Mouse (Mus musculus) splenic B cell, adult 2 months (primary cell): ENCODE results near the gene Cox4i1.
A peak's percentile ranks its signal among the peaks of the same experiment; 100 is the strongest.

Experiments
- DNase-seq: peaks from one replicate; pipeline ENCODE4 v3.0.0-alpha.2; 2011; ENCODE audit warnings: low read depth, low spot score
- H3K27me3 ChIP-seq: 2 replicates; pipeline ENCODE4 v1.6.1; 2012; ENCODE audit warnings: mild to moderate bottlenecking, low read length, moderate library complexity, mixed read lengths; ENCODE audit not compliant: control insufficient read depth, poor library complexity, insufficient read depth, severe bottlenecking
- H3K36me3 ChIP-seq: 2 replicates; pipeline ENCODE4 v1.6.1; 2012; ENCODE audit warnings: mild to moderate bottlenecking, low read length, moderate library complexity, mixed read lengths; ENCODE audit not compliant: control insufficient read depth, poor library complexity, insufficient read depth, severe bottlenecking

The Cox4i1 gene

GRCm38 (mm10) chr8:120641245-120641644 lies 26.8 kb upstream of the Cox4i1 start:
- Histone ChIP-seq H3K36me3 (no peaks in the 10 kb centered on the region), H3K27me3 (no peaks in the 10 kb centered on the region)
- DNase-seq, result no peak

GRCm38 (mm10) chr8:120642031-120642662 lies 25.9 kb upstream of the Cox4i1 start:
- DNase-seq, result peak; percentile 30
- H3K36me3 ChIP-seq, result no peaks in the 10 kb centered on the region
- H3K27me3 ChIP-seq, result no peaks in the 10 kb centered on the region

DNA sequence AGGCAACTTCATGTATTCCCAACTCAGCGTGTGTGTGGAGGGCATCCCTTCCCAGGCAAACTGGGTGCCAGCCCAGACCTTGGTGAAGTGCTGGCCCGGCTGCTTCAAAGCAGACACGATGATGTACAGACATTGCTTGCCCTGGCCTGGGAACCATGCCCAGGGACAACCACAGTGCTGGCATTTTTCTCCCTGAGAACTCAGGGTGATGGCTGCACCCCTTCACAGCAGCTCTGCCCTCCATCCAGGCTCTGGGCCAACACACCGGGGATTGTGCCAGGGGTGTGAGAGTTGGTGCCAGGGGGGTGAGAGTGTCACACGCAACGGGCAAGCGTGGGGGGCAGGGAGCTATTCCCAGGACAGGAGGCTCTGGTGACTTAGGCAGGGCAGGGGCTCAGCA lies 23.4 kb upstream of the Cox4i1 start:
- no peaks in the 10 kb centered on the region for H3K36me3 ChIP-seq
- no peak for DNase-seq
- no peaks in the 10 kb centered on the region for H3K27me3 ChIP-seq

GRCm38 (mm10) chr8:120647532-120647931 lies 20.5 kb upstream of the Cox4i1 start, which contains the start of gene 1190005I06Rik:
Gene 1190005I06Rik (minus strand): TSS chr8:120647632.
- Histone ChIP-seq H3K36me3 (no peaks in the 10 kb centered on the region), H3K27me3 (no peaks in the 10 kb centered on the region)
- no peak for DNase-seq

DNA sequence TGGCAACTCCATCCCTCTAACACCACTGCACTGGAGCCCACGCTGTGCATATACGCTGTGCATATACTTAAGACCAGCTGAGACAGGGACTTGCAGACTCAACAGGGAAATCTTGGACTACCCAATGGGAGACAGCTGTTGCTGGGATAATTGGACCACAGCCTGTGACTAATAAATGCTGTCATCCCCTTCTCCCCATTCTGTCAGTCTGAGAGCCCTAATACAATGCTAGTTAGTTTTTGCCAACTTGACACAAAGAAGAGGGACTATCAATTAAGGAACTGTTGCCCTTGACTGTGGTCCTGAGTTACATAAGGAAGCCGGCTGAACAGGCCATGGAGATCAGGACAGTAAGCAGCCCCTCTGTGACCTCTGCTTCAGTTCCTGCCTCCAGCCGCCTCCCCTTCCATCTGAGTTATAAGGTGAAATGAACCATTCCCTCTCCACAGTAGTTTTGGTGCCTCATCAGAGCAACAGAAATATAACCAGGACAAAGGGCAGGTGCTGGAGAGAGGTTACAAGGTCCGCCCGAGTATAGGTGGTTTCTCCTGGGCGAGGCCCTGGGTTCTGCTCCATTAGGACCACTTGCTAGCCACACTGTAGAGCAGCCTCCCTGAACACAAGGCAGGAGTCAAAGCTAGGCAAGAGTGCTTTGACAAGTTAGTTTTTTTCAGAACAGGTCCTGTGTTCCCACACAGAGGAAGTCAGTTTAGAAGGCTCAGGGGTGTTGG lies 11.5 kb upstream of the Cox4i1 start:
- H3K36me3 ChIP-seq, result peaks cover 12% of the 10 kb centered on the region
- DNase-seq, result no peak
- no peaks in the 10 kb centered on the region for H3K27me3 ChIP-seq

DNA sequence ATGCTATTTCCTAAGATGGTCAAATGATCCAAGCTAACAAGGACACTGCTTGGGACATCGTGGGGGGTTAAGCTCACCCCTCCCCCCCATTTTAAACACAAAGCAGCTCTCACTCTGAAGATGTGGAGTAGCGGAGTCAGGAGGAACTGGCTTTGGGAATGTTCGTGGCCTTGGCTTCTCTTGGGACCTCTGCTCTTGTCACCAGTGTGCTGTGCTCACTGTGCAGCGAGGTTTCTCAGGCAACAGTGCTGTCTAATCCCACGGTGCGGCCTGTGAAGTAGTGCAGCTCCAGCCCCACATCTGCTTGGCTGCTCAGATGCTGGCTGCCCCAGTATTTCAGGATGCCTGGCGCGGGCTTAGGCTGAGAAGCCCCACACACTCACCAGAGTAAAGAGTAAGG lies 10.6 kb upstream of the Cox4i1 start:
- Histone ChIP-seq H3K36me3 (peaks cover 12% of the 10 kb centered on the region), H3K27me3 (no peaks in the 10 kb centered on the region)
- DNase-seq, result no peak

DNA sequence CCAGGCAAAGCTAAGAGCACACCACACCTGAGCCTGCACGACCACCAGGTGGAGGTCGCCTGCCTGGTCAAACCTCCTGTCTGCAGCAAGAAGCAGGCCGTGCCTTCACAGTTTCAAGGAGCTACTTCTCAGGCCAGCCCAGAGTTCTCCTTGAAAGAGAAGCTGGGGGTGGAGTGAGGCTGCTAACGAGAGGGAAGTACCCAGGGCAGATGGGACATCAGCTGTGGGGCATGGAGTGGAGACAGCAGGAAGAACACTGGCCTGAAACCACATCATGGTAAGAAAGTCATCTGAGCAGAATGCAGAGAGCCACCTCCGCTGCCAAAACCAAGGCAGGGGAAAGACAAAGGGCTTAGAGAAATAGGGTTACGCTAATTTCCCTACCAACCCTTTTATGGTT lies 3.5 kb upstream of the Cox4i1 start:
- DNase-seq, result no peak
- no peaks in the 10 kb centered on the region for H3K27me3 ChIP-seq
- peaks cover 2% of the 10 kb centered on the region for H3K36me3 ChIP-seq

DNA sequence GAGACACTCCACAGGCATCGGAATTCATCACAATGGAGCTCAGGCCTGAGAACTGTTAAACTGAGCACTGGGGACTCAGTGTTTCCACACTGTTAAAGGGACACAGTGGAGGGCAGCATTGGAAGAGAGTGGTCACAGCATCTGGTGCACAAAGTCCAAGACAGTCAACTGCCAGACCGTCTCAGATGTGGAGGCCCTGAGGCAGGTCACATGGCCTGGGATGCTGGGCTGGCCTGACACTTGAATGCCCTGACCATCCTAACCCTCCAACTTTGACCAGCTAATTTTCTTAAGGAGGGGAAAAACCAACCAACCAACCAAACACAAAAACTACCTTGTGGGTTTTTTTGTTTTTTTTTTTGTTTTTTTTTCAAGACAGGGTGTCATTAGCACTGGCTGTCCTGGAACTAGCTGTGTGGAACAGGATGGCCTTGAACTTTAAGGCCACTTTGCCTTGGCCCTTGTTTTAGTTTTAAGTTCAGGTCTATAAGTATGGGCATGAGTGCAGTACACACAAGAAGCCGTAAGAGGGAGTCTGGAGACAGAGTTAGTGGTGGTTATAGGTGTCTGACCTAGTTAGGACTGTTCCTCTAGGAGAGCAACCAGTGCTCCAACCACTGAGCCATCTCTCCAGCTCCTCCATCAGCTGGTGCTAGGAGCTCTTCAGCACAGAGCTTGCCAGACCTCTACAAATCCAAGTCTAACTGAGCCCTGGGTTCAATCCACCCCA lies 2.1 kb upstream of the Cox4i1 start:
- Histone ChIP-seq H3K27me3 (no peaks in the 10 kb centered on the region), H3K36me3 (peaks cover 5% of the 10 kb centered on the region)
- DNase-seq, result peak; percentile 45

- DNase-seq, result no peak
- Histone ChIP-seq H3K36me3 (peaks cover 5% of the 10 kb centered on the region), H3K27me3 (no peaks in the 10 kb centered on the region)
Observed at GRCm38 (mm10) chr8:120666807-120667470, 1.1 kb upstream of the Cox4i1 start.

DNA sequence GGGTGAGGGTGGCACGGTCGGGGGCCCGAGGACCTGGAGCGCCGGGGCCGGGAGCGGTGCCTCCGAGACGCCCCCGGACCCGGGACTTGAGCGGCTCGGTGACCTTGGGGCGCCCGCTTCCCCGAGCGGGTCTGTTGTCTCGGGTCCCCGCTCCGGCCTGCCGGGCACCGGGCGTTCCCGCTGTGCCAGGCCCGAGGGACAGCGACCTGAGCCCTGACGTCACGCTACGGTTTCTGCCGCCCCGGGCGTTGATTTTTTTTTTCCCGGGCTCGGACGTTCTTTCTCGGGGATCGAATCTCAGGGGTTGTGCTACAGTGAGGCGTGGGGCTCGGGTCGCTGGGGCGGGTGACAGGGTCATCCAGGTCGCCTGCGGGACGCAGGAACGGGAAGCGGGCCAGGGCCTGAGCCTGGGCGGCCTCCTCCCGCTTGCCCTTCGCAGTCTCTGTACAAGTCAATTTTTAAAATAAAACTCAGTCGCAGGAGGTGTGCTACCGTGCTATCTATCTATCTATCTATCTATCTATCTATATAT lies 418 bp downstream of the Cox4i1 start, which contains the start of gene Emc8:
Emc8 (minus strand) TSS at position 200 of the 532 bp plus-strand sequence.
- no peak for DNase-seq
- Histone ChIP-seq H3K36me3 (peaks cover 7% of the 10 kb centered on the region), H3K27me3 (no peaks in the 10 kb centered on the region)

GRCm38 (mm10) chr8:120671775-120672174 lies 3.8 kb downstream of the Cox4i1 start:
- DNase-seq, result no peak
- H3K36me3 ChIP-seq, result peaks cover 7% of the 10 kb centered on the region; the same call in 1 of the 2 replicates
- no peaks in the 10 kb centered on the region for H3K27me3 ChIP-seq

- Histone ChIP-seq H3K27me3 (no peaks in the 10 kb centered on the region), H3K36me3 (peaks cover 7% of the 10 kb centered on the region; the same call in 1 of the 2 replicates)
- no peak for DNase-seq
Observed at GRCm38 (mm10) chr8:120672626-120673229, 4.7 kb downstream of the Cox4i1 start.

- Histone ChIP-seq H3K36me3 (peaks cover 7% of the 10 kb centered on the region; the same call in 1 of the 2 replicates), H3K27me3 (no peaks in the 10 kb centered on the region)
- no peak for DNase-seq
Observed at GRCm38 (mm10) chr8:120673298-120673697, 5.3 kb downstream of the Cox4i1 start.

- Histone ChIP-seq H3K27me3 (no peaks in the 10 kb centered on the region), H3K36me3 (peaks cover 3% of the 10 kb centered on the region; the same call in 1 of the 2 replicates)
- no peak for DNase-seq
Observed at GRCm38 (mm10) chr8:120675718-120676117, 7.7 kb downstream of the Cox4i1 start.
